Mouse (Mus musculus) lung, adult 2 months (tissue): Measurements from ENCODE around the gene Noxo1.
"Not testable (repeated sequence)": the region's sequence is repeated elsewhere in the genome, so short reads cannot be mapped to it uniquely, and the experiment has no call there.

Source experiments
- CTCF ChIP-seq: fragments of 200-500 bp; IDR thresholded peaks from 2 replicates; pipeline ENCODE4 v1.5.1; 2011; ENCODE audit warnings: mild to moderate bottlenecking, low read length, control low read depth; ENCODE audit not compliant: insufficient read depth
- POLR2A ChIP-seq: fragments of 200-500 bp; IDR thresholded peaks from 2 replicates; pipeline ENCODE4 v1.6.1; 2011; ENCODE audit warnings: low read depth, mild to moderate bottlenecking, control low read depth, low read length, borderline replicate concordance; ENCODE audit errors: extremely low read depth

DNA sequence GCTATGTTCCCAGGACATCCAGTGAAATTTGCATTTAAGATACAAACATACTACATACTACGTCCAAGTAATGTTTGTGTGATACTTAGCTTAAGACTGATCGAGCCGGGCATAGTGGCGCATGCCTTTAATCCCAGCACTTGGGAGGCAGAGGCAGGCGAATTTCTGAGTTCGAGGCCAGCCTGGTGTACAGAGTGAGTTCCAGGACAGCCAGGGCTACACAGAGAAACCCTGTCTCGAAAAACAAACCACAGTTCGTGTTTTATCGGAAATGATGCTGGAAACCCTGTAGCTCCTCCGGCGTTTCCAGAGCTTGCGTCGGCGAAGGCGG is 26.9 kb upstream of the Noxo1 start:
- TF ChIP-seq CTCF, POLR2A: not testable (repeated sequence)
